Mouse (Mus musculus) regulatory T cell (primary cell): ENCODE measurements around the gene Wbp2nl.

Experiments
- in situ Hi-C: fragments of 300-600 bp; cut with MboI, MseI; formaldehyde crosslinking; loops from one replicate; pipeline ENCODE4 v1.15.1; 2025; ENCODE audit warnings: high pct_unique_total_duplicates

Wbp2nl gene

GRCm38 (mm10) chr15:82348258-82348998, 49.7 kb downstream of the Wbp2nl start:
- in situ Hi-C loops, result no loop called here

DNA sequence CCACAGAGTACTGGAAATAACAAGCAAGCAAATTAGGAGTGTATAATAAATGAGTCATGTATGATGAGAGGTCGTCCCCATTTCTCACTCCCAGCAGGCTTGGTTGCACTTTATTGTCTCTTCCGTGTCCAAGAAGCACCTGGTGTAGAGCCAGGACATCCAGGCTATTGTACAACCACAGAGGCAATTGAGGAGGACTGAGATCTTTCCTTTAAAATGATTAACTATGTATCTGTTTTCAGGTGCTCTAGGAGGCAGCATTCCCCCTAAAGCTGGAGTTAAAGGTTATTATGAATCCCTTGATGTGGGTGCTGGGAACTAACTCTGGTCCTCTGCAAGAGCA, 50.2 kb downstream of the Wbp2nl start:
- in situ Hi-C loops, result no loop called here

DNA sequence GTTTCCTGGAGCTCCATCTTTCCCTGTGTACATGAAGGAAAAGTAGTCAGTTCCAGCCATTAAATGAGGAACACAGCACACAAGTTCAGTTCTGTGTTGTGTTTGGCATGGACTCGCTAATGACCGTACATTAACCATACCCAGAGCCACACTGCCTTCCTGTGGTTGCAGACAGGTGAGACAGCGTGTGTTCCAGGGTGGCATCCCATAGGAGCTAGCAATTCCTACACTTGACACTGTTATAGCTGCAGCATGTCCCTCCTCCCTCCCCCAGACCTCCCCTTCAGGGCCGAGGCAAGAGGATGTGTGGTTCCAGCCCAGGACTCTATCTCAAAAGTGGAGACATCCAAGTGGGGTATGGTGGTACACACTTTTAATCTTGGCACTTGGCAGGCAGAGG, 51.6 kb downstream of the Wbp2nl start:
- in situ Hi-C loops, result loop anchor here (25.0 kb wide), 1 partner anchor 1162 kb away; the partner anchor contains the start of gene Ttll1

- in situ Hi-C loops, result loop anchor here (25.0 kb wide), 1 partner anchor 1161 kb away; the partner anchor contains the start of gene Ttll1
Measured at GRCm38 (mm10) chr15:82351480-82351879, 52.7 kb downstream of the Wbp2nl start.

GRCm38 (mm10) chr15:82353078-82353744, 54.5 kb downstream of the Wbp2nl start:
- in situ Hi-C loops, result loop anchor here (25.0 kb wide), 1 partner anchor 1159 kb away; the partner anchor contains the start of gene Ttll1

- in situ Hi-C loops, result loop anchor here (25.0 kb wide), 1 partner anchor 1159 kb away; the partner anchor contains the start of gene Ttll1
Measured at GRCm38 (mm10) chr15:82353745-82354113, 55.0 kb downstream of the Wbp2nl start.

DNA sequence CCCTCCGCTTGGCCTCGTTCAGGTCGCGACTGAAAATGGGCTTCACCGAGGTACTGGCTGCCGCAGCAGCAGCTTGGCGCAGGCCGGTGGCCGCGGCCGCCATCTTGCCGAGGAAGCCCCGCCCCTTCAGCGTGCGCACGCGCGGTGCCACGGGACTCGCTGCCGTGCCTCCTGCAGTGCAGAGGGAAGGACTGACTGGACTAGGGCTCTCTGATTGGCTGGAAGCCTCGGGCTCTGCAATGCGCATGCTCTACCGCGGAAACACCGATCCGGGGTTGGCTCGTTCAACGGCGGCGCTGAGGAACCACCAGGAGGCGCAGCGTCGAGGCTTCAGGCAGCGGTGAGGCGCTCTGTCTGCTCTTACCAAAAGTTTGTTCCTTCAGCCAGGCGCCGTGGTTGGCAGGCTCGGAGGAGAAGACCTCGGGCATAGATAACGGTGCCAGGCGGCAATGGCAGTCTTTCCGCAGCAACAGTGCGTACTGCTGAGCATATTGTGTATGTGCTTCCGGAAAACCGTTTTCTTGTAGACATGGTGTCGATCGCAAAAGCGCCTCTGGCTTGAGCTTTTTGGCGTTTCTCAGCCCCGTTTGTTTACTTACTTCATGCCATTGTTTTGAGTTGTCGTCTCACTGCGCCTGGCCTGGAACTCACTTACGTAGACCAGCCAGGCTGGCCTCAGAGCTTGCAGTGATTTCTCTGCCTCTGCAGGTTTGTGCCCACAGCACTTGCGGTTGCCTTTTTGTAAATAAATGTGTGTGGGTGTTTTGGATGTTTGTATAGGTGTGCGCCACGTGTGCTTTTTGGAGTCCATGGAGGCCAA, 55.6 kb downstream of the Wbp2nl start, which contains the start of gene Ndufa6:
Gene Ndufa6 (minus strand): TSS at position 197 of the 820 bp plus-strand sequence.
- in situ Hi-C loops, result loop anchor here (25.0 kb wide), 1 partner anchor 1158 kb away; the partner anchor contains the start of gene Ttll1

GRCm38 (mm10) chr15:82358431-82359260, 59.9 kb downstream of the Wbp2nl start:
- in situ Hi-C loops, result loop anchor here (25.0 kb wide), 1 partner anchor 1154 kb away; the partner anchor contains the start of gene Ttll1

- in situ Hi-C loops, result loop anchor here (25.0 kb wide), 1 partner anchor 1151 kb away; the partner anchor contains the start of gene Ttll1
Measured at GRCm38 (mm10) chr15:82361459-82362018, 62.8 kb downstream of the Wbp2nl start.

GRCm38 (mm10) chr15:82362234-82362633, 63.5 kb downstream of the Wbp2nl start:
- in situ Hi-C loops, result loop anchor here (25.0 kb wide), 1 partner anchor 1150 kb away; the partner anchor contains the start of gene Ttll1

- in situ Hi-C loops, result loop anchor here (25.0 kb wide), 1 partner anchor 1148 kb away; the partner anchor contains the start of gene Ttll1
Measured at GRCm38 (mm10) chr15:82363801-82364200, 65.0 kb downstream of the Wbp2nl start.
